Mouse (Mus musculus) gastrocnemius, adult 8-10 months (tissue): ENCODE data around the gene Eef2k. TPM values are rescaled to one million over a fixed set of nuclear protein-coding genes. Genes with fewer than 3 reads are reported as not detected.
A peak's percentile ranks its signal among the peaks of the same experiment; 100 is the strongest.

Experiments
- DNase-seq, 2 experiments: peaks; one replicate each; pipeline ENCODE4 v3.0.0; 2022; ENCODE audit warnings: low spot score in 2 of 2
- total RNA-seq, 4 experiments: library from RNA; stranded (reverse); gene quantifications; 2 replicates each; pipeline ENCODE4 v1.2.4; 2022

Gene Eef2k
- total RNA-seq = 10 to 100 TPM; 60.0 to 79.0 (median 75.1) TPM

- DNase-seq = peak; percentile 86 to 90
These were observed at the start of gene Eef2k for GRCm38 (mm10) chr7:120842345-120843036. Gene Eef2k (plus strand): TSS chr7:120842831.

- no peak for DNase-seq
These were observed 47.1 kb upstream of the Eef2k start for GRCm38 (mm10) chr7:120795544-120795943.

GRCm38 (mm10) chr7:120796369-120796768 lies 46.3 kb upstream of the Eef2k start:
- no peak for DNase-seq

GRCm38 (mm10) chr7:120803268-120803667 lies 39.4 kb upstream of the Eef2k start:
- no peak for DNase-seq

GRCm38 (mm10) chr7:120809705-120810104 lies 32.9 kb upstream of the Eef2k start:
- DNase-seq = no peak

- no peak for DNase-seq
These were observed 30.7 kb upstream of the Eef2k start, which contains the start of gene Gm5737 for GRCm38 (mm10) chr7:120811834-120812415. Gene Gm5737 (plus strand): TSS chr7:120812365.

GRCm38 (mm10) chr7:120817552-120817951 lies 25.1 kb upstream of the Eef2k start:
- no peak for DNase-seq

GRCm38 (mm10) chr7:120819386-120819785 lies 23.2 kb upstream of the Eef2k start:
- peak; percentile 85 to 90 for DNase-seq

GRCm38 (mm10) chr7:120823248-120823647 lies 19.4 kb upstream of the Eef2k start:
- peak in 1 of 2 experiments; percentile 32 for DNase-seq

GRCm38 (mm10) chr7:120825097-120825496 lies 17.5 kb upstream of the Eef2k start:
- no peak for DNase-seq

GRCm38 (mm10) chr7:120826408-120826807 lies 16.2 kb upstream of the Eef2k start:
- DNase-seq = no peak

- peak in 1 of 2 experiments; percentile 38 for DNase-seq
These were observed 11.9 kb upstream of the Eef2k start for GRCm38 (mm10) chr7:120830431-120831381.

- DNase-seq = no peak
These were observed 8.2 kb upstream of the Eef2k start for GRCm38 (mm10) chr7:120834426-120834825.

GRCm38 (mm10) chr7:120834863-120835372 lies 7.7 kb upstream of the Eef2k start:
- DNase-seq = peak in 1 of 2 experiments; percentile 54

- peak; percentile 87 to 89 for DNase-seq
These were observed 6.9 kb upstream of the Eef2k start for GRCm38 (mm10) chr7:120835449-120836359.

GRCm38 (mm10) chr7:120836361-120836760 lies 6.3 kb upstream of the Eef2k start:
- DNase-seq = no peak

- DNase-seq = peak; percentile 60 to 70
These were observed 4.0 kb upstream of the Eef2k start for GRCm38 (mm10) chr7:120838436-120839160.

- peak; percentile 55 to 63 for DNase-seq
These were observed 2.8 kb upstream of the Eef2k start for GRCm38 (mm10) chr7:120839786-120840185.

- peak; percentile 89 to 92 for DNase-seq
These were observed 498 bp downstream of the Eef2k start for GRCm38 (mm10) chr7:120843037-120843621.
